Mouse (Mus musculus) MEL (cell line): ENCODE results near the gene Pan2. TPM values are rescaled to one million over a fixed set of nuclear protein-coding genes. Genes with fewer than 3 reads are reported as not detected.

ENCODE experiments used
- DNase-seq: peaks from one replicate; pipeline ENCODE4 v3.0.0; 2011; ENCODE audit warnings: low read depth, low spot score
- H3K27ac ChIP-seq: 2 replicates; pipeline ENCODE4 v1.5.1; 2012; ENCODE audit warnings: low read depth, mild to moderate bottlenecking, control low read depth, low read length, moderate library complexity; ENCODE audit not compliant: control insufficient read depth
- H3K27me3 ChIP-seq, 2 experiments: fragments of 150-350 bp in 1 of 2; sonication (generic) in 1 of 2; 2 replicates each; pipeline ENCODE4 v1.6.1; 2012; ENCODE audit warnings: low read length in 2 of 2, mild to moderate bottlenecking in 2 of 2, improper control_type of control experiment in 1 of 2, moderate library complexity in 1 of 2; ENCODE audit not compliant: insufficient read depth in 2 of 2, control insufficient read depth in 1 of 2
- H3K36me3 ChIP-seq, 2 experiments: 2 replicates each; pipeline ENCODE4 v1.6.1; 2012 to 2014; ENCODE audit warnings: low read length in 2 of 2, improper control_type of control experiment in 1 of 2, inconsistent platforms in 1 of 2, mild to moderate bottlenecking in 1 of 2; ENCODE audit not compliant: insufficient read depth in 2 of 2, control insufficient read depth in 1 of 2
- H3K4me1 ChIP-seq, 2 experiments: fragments of 150-350 bp in 1 of 2; sonication (generic) in 1 of 2; 2 replicates each; pipeline ENCODE4 v1.6.1; 2012; ENCODE audit warnings: low read length in 2 of 2, improper control_type of control experiment in 1 of 2, mild to moderate bottlenecking in 1 of 2; ENCODE audit not compliant: insufficient read depth in 2 of 2, control insufficient read depth in 1 of 2
- H3K4me3 ChIP-seq, 2 experiments: fragments of 150-350 bp in 1 of 2; sonication (generic) in 1 of 2; 2 replicates each; pipeline ENCODE4 v1.5.1; 2012; ENCODE audit warnings: low read depth in 2 of 2, low read length in 2 of 2, mild to moderate bottlenecking in 2 of 2, moderate library complexity in 2 of 2, control low read depth in 1 of 2, improper control_type of control experiment in 1 of 2; ENCODE audit not compliant: control insufficient read depth in 1 of 2, insufficient read depth in 1 of 2
- H3K79me2 ChIP-seq: 2 replicates; pipeline ENCODE4 v1.6.1; 2012; ENCODE audit warnings: mild to moderate bottlenecking, low read length, moderate library complexity; ENCODE audit not compliant: control insufficient read depth, poor library complexity, insufficient read depth
- H3K9ac ChIP-seq: 2 replicates; pipeline ENCODE4 v1.6.1; 2012; ENCODE audit warnings: low read depth, mild to moderate bottlenecking, control low read depth, low read length, moderate library complexity; ENCODE audit not compliant: control insufficient read depth, poor library complexity, severe bottlenecking
- H3K9me3 ChIP-seq: fragments of 150-350 bp; sonication (generic); replicated peaks from 2 replicates; pipeline ENCODE4 v1.6.1; 2012; ENCODE audit warnings: mild to moderate bottlenecking, low read length, improper control_type of control experiment, moderate library complexity; ENCODE audit not compliant: insufficient read depth
- BHLHE40 ChIP-seq: IDR thresholded peaks from 2 replicates; pipeline ENCODE4 v1.6.1; 2012; ENCODE audit warnings: low read depth, mild to moderate bottlenecking, inconsistent platforms, low read length, improper control_type of control experiment, borderline replicate concordance
- CHD1 ChIP-seq: IDR thresholded peaks from 2 replicates; pipeline ENCODE4 v1.6.1; 2012; ENCODE audit warnings: low read depth, mild to moderate bottlenecking, inconsistent platforms, low read length, improper control_type of control experiment
- CHD2 ChIP-seq: IDR thresholded peaks from 2 replicates; pipeline ENCODE4 v1.6.1; 2011; ENCODE audit warnings: low read length, improper control_type of control experiment
- CTCF ChIP-seq, 3 experiments: IDR thresholded peaks in 2 of 3; conservative IDR thresholded peaks in 1 of 3; 2 replicates each; pipeline ENCODE4 v1.5.1; 2011 to 2012; ENCODE audit warnings: low read length in 3 of 3, low read depth in 2 of 3, mild to moderate bottlenecking in 2 of 3, improper control_type of control experiment in 1 of 3, inconsistent platforms in 1 of 3, mixed read lengths in 1 of 3, moderate library complexity in 1 of 3; ENCODE audit not compliant: control insufficient read depth in 1 of 3, insufficient read depth in 1 of 3, poor library complexity in 1 of 3, severe bottlenecking in 1 of 3
- E2F4 ChIP-seq: IDR thresholded peaks from 2 replicates; pipeline ENCODE4 v1.6.1; 2011; ENCODE audit warnings: low read depth, low read length, improper control_type of control experiment, borderline replicate concordance
- ELF1 ChIP-seq: IDR thresholded peaks from 2 replicates; pipeline ENCODE4 v1.6.1; 2014; ENCODE audit warnings: low read depth, mild to moderate bottlenecking, inconsistent platforms, low read length, improper control_type of control experiment, moderate library complexity
- EP300 ChIP-seq, 2 experiments: IDR thresholded peaks; 2 replicates each; pipeline ENCODE4 v1.6.1; 2011; ENCODE audit warnings: improper control_type of control experiment in 2 of 2, low read length in 2 of 2, low read depth in 1 of 2, mild to moderate bottlenecking in 1 of 2
- ETS1 ChIP-seq: IDR thresholded peaks from 2 replicates; pipeline ENCODE4 v1.6.1; 2012; ENCODE audit warnings: low read depth, mild to moderate bottlenecking, inconsistent platforms, low read length, improper control_type of control experiment, moderate library complexity
- GABPA ChIP-seq: IDR thresholded peaks from 2 replicates; pipeline ENCODE4 v1.6.1; 2012; ENCODE audit warnings: low read depth, mild to moderate bottlenecking, inconsistent platforms, low read length, improper control_type of control experiment, moderate library complexity
- HCFC1 ChIP-seq: IDR thresholded peaks from 2 replicates; pipeline ENCODE4 v1.6.1; 2012; ENCODE audit warnings: low read depth, mild to moderate bottlenecking, inconsistent platforms, low read length, improper control_type of control experiment, moderate library complexity
- JUND ChIP-seq: IDR thresholded peaks from 2 replicates; pipeline ENCODE4 v1.6.1; 2011; ENCODE audit warnings: low read depth, mild to moderate bottlenecking, improper control_type of control experiment, low read length
- KAT2A ChIP-seq: conservative IDR thresholded peaks from 2 replicates; pipeline ENCODE4 v1.6.1; 2012; ENCODE audit warnings: low read depth, low read length, improper control_type of control experiment, inconsistent platforms
- MAFK ChIP-seq: IDR thresholded peaks from 2 replicates; pipeline ENCODE4 v1.6.1; 2011; ENCODE audit warnings: low read depth, mild to moderate bottlenecking, low read length, improper control_type of control experiment, borderline replicate concordance
- MAX ChIP-seq: IDR thresholded peaks from 2 replicates; pipeline ENCODE4 v1.6.1; 2011; ENCODE audit warnings: low read length, improper control_type of control experiment
- MXI1 ChIP-seq: IDR thresholded peaks from 2 replicates; pipeline ENCODE4 v1.6.1; 2011; ENCODE audit warnings: mild to moderate bottlenecking, low read depth, low read length, improper control_type of control experiment
- MYB ChIP-seq: IDR thresholded peaks from 2 replicates; pipeline ENCODE4 v1.6.1; 2011; ENCODE audit warnings: mild to moderate bottlenecking, low read depth, low read length, improper control_type of control experiment
- NELFE ChIP-seq: IDR thresholded peaks from 2 replicates; pipeline ENCODE4 v1.6.1; 2011; ENCODE audit warnings: low read depth, low read length, improper control_type of control experiment
- NRF1 ChIP-seq: IDR thresholded peaks from 2 replicates; pipeline ENCODE4 v1.6.1; 2014; ENCODE audit warnings: low read depth, mild to moderate bottlenecking, inconsistent platforms, low read length, improper control_type of control experiment, moderate library complexity; ENCODE audit not compliant: poor library complexity, insufficient read depth, severe bottlenecking
- POLR2A ChIP-seq, 2 experiments: IDR thresholded peaks; 2 replicates each; pipeline ENCODE4 v1.6.1; 2011 to 2012; ENCODE audit warnings: low read length in 2 of 2, mild to moderate bottlenecking in 2 of 2, control low read depth in 1 of 2, improper control_type of control experiment in 1 of 2, low read depth in 1 of 2, moderate library complexity in 1 of 2; ENCODE audit not compliant: control insufficient read depth in 1 of 2, insufficient read depth in 1 of 2, poor library complexity in 1 of 2
- POLR2AphosphoS5 ChIP-seq: IDR thresholded peaks from 2 replicates; pipeline ENCODE4 v1.6.1; 2012; ENCODE audit warnings: low read depth, borderline replicate concordance, mild to moderate bottlenecking, inconsistent platforms, low read length, moderate library complexity, mixed read lengths
- RAD21 ChIP-seq: IDR thresholded peaks from 2 replicates; pipeline ENCODE4 v1.6.1; 2011; ENCODE audit warnings: mild to moderate bottlenecking, low read depth, low read length, improper control_type of control experiment
- RCOR1 ChIP-seq: IDR thresholded peaks from 2 replicates; pipeline ENCODE4 v1.6.1; 2012; ENCODE audit warnings: low read depth, mild to moderate bottlenecking, inconsistent platforms, low read length, improper control_type of control experiment
- SIN3A ChIP-seq: IDR thresholded peaks from 2 replicates; pipeline ENCODE4 v1.6.1; 2012; ENCODE audit warnings: low read length, improper control_type of control experiment, inconsistent platforms
- TAL1 ChIP-seq: IDR thresholded peaks from 2 replicates; pipeline ENCODE4 v1.6.1; 2012; ENCODE audit warnings: mild to moderate bottlenecking, inconsistent platforms, low read length, moderate library complexity, mixed read lengths
- TCF12 ChIP-seq: IDR thresholded peaks from 2 replicates; pipeline ENCODE4 v1.6.1; 2014; ENCODE audit warnings: low read depth, mild to moderate bottlenecking, inconsistent platforms, low read length, improper control_type of control experiment, moderate library complexity
- UBTF ChIP-seq: IDR thresholded peaks from 2 replicates; pipeline ENCODE4 v1.6.1; 2012; ENCODE audit warnings: low read depth, mild to moderate bottlenecking, inconsistent platforms, low read length, improper control_type of control experiment, moderate library complexity, borderline replicate concordance; ENCODE audit not compliant: insufficient read depth
- USF2 ChIP-seq, 2 experiments: IDR thresholded peaks; 2 replicates each; pipeline ENCODE4 v1.6.1; 2011 to 2012; ENCODE audit warnings: improper control_type of control experiment in 2 of 2, low read length in 2 of 2, borderline replicate concordance in 1 of 2, inconsistent platforms in 1 of 2, low read depth in 1 of 2, mild to moderate bottlenecking in 1 of 2; ENCODE audit not compliant: insufficient read depth in 1 of 2
- ZKSCAN1 ChIP-seq: IDR thresholded peaks from 2 replicates; pipeline ENCODE4 v1.6.1; 2012; ENCODE audit warnings: low read depth, mild to moderate bottlenecking, inconsistent platforms, low read length, improper control_type of control experiment, moderate library complexity
- polyA plus RNA-seq, 2 experiments: library from polyadenylated mRNA; stranded (reverse) in 1 of 2; unstranded in 1 of 2; fragments of >175 nt in 1 of 2; fragments of >200 nt in 1 of 2; gene quantifications; 2 replicates each; pipeline versions ENCODE4 v1.2.1 to v1.2.4; 2012; ENCODE audit warnings: low replicate concordance in 2 of 2, low read depth in 1 of 2; ENCODE audit not compliant: insufficient read length in 2 of 2, insufficient read depth in 1 of 2, missing spikeins in 1 of 2
- total RNA-seq: library from RNA; depleted of rRNA; stranded (reverse); fragments of 300-350 nt; gene quantifications from 2 replicates; pipeline ENCODE4 v1.2.3, GENCODE M21; 2012

Gene Pan2
- total and polyA plus RNA-seq, 3 experiments = 6.8 to 28.6 TPM; not detected in 1

DNA sequence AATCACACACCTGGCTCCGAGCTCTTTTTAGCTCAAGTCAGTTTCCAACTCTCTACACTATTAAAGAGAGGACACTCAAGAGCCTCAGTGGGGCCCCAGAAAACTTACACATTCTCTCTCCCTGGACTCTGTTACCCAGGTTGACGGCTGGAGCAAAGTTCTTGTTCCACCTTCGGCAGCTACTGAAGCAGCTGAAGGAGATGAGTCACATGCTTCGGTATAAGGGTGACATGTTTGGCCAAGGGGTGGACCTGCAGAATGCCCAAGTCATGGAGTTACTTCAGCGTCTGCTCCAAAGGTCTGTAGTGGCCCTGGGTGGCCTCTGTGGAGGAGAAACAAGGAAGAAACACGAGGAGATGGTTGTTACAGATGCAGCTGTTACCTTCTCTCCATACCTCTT is 22.2 kb upstream of the Pan2 start:
- Histone ChIP-seq H3K36me3 (no peaks in the 10 kb centered on the region), H3K4me3 (no peak overlapping the region), H3K9me3 (no peaks in the 10 kb centered on the region), H3K27ac (no peak overlapping the region), H3K9ac (no peak overlapping the region), H3K79me2 (no peaks in the 10 kb centered on the region), H3K27me3 (no peaks in the 10 kb centered on the region), H3K4me1 (no peaks in the 10 kb centered on the region)
- TF ChIP-seq TAL1 (no peak), CHD1 (no peak), GABPA (no peak), NRF1 (no peak), MYB (no peak), BHLHE40 (no peak), RCOR1 (no peak), POLR2AphosphoS5 (no peak), MAFK (no peak), TCF12 (no peak), UBTF (no peak), CHD2 (no peak), MXI1 (no peak), ELF1 (no peak), HCFC1 (no peak), EP300 (IDR thresholded peaks at IDR 0.05; ENCODE audit: low read depth in 1 of 2, low read length in 2 of 2) (no peak), CTCF (IDR thresholded peaks at IDR 0.05 in 2 of 3, conservative IDR thresholded peaks at IDR 0.05 in 1 of 3; ENCODE audit: control insufficient read depth in 1 of 3, insufficient read depth in 1 of 3, low read depth in 2 of 3, low read length in 3 of 3, poor library complexity in 1 of 3, severe bottlenecking in 1 of 3) (no peak), SIN3A (no peak), ZKSCAN1 (no peak), NELFE (no peak)
- DNase-seq = no peak

- no peaks in the 10 kb centered on the region for H3K4me1 ChIP-seq
- DNase-seq = no peak
- no peaks in the 10 kb centered on the region for H3K36me3 ChIP-seq
- no peak overlapping the region for H3K9ac ChIP-seq
- H3K4me3 ChIP-seq = no peak overlapping the region
- H3K9me3 ChIP-seq = no peaks in the 10 kb centered on the region
- no peaks in the 10 kb centered on the region for H3K27me3 ChIP-seq
- no peaks in the 10 kb centered on the region for H3K79me2 ChIP-seq
- H3K27ac ChIP-seq = no peak overlapping the region
- TF ChIP-seq NELFE = no peak
- TF ChIP-seq EP300 (IDR thresholded peaks at IDR 0.05; ENCODE audit: low read depth in 1 of 2, low read length in 2 of 2) = no peak
- TF ChIP-seq USF2 (IDR thresholded peaks at IDR 0.05; ENCODE audit: borderline replicate concordance in 1 of 2, insufficient read depth in 1 of 2, low read depth in 1 of 2, low read length in 2 of 2) = no peak
- TF ChIP-seq RCOR1 = no peak
- no peak for TF ChIP-seq CHD1
- TF ChIP-seq NRF1 = no peak
- no peak for TF ChIP-seq MAX
- no peak for TF ChIP-seq UBTF
- TF ChIP-seq POLR2AphosphoS5 = no peak
- no peak for TF ChIP-seq CTCF (IDR thresholded peaks at IDR 0.05 in 2 of 3, conservative IDR thresholded peaks at IDR 0.05 in 1 of 3; ENCODE audit: control insufficient read depth in 1 of 3, insufficient read depth in 1 of 3, low read depth in 2 of 3, low read length in 3 of 3, poor library complexity in 1 of 3, severe bottlenecking in 1 of 3)
- TF ChIP-seq POLR2A (IDR thresholded peaks at IDR 0.05; ENCODE audit: control insufficient read depth in 1 of 2, insufficient read depth in 1 of 2, low read depth in 1 of 2, low read length in 2 of 2, poor library complexity in 1 of 2) = no peak
- TF ChIP-seq KAT2A = no peak
- TF ChIP-seq SIN3A = no peak
- TF ChIP-seq RAD21 = no peak
- no peak for TF ChIP-seq MAFK
- TF ChIP-seq ETS1 = no peak
- TF ChIP-seq E2F4 = no peak
- TF ChIP-seq ELF1 = no peak
- no peak for TF ChIP-seq JUND
- TF ChIP-seq, all 39 proteins: peak for 0
Observed at GRCm38 (mm10) chr10:128281682-128282081, 21.5 kb upstream of the Pan2 start.
